Mouse (Mus musculus) C2C12 (cell line): Measurements from ENCODE around the gene Cd3eap.

Experiments used
- CTCF ChIP-seq: IDR thresholded peaks from one replicate; pipeline ENCODE4 v1.5.1; 2011; ENCODE audit not compliant: control insufficient read depth, insufficient read depth, insufficient read length
- FOSL1 ChIP-seq: IDR thresholded peaks from one replicate; pipeline ENCODE4 v1.8.0; 2011; ENCODE audit warnings: mild to moderate bottlenecking, low read length; ENCODE audit not compliant: poor library complexity, insufficient read depth, severe bottlenecking
- MYOD1 ChIP-seq: IDR thresholded peaks from one replicate; pipeline ENCODE4 v1.6.1; 2011; ENCODE audit warnings: low read depth; ENCODE audit not compliant: control insufficient read depth, insufficient read length
- USF1 ChIP-seq: IDR thresholded peaks from one replicate; pipeline ENCODE4 v1.6.1; 2011; ENCODE audit warnings: low read depth, mild to moderate bottlenecking, control low read depth, moderate library complexity

GRCm38 (mm10) chr7:19327128-19327527 is 32.2 kb downstream of the Cd3eap start:
- TF ChIP-seq CTCF = no peak
- TF ChIP-seq USF1 = no peak
- no peak for TF ChIP-seq FOSL1
- no peak for TF ChIP-seq MYOD1
